Mouse (Mus musculus) forebrain, postnatal 0 days (tissue): ENCODE results near the gene Alas2. TPM values are rescaled to one million over a fixed set of nuclear protein-coding genes. Genes with fewer than 3 reads are reported as not detected.

Source experiments
- ATAC-seq: fragments of 200-750 bp; cut with Nextera tagmentation; 2 replicates; pipeline ENCODE4 v1.8.0; 2017; ENCODE audit warnings: mild to moderate bottlenecking, moderate library complexity
- DNase-seq: peaks from one replicate; pipeline ENCODE4 v3.0.0-alpha.2; 2015
- H3K27ac ChIP-seq: fragments of 300-500 bp; sonication (generic); 2 replicates; pipeline ENCODE4 v1.5.1; 2014; ENCODE audit warnings: low read depth, mild to moderate bottlenecking, antibody characterized with exemption, low read length, moderate library complexity, mixed read lengths
- H3K27me3 ChIP-seq: fragments of 300-500 bp; sonication (generic); 2 replicates; pipeline ENCODE4 v1.6.1; 2014; ENCODE audit warnings: mild to moderate bottlenecking, low read length, mixed read lengths; ENCODE audit not compliant: insufficient read depth
- H3K36me3 ChIP-seq: fragments of 300-500 bp; sonication (generic); 2 replicates; pipeline ENCODE4 v1.6.1; 2014; ENCODE audit warnings: mild to moderate bottlenecking, moderate library complexity; ENCODE audit not compliant: insufficient read depth
- H3K4me1 ChIP-seq: fragments of 300-500 bp; sonication (generic); 2 replicates; pipeline ENCODE4 v1.6.1; 2014; ENCODE audit warnings: antibody characterized with exemption; ENCODE audit not compliant: insufficient read depth
- H3K4me2 ChIP-seq: fragments of 300-500 bp; sonication (generic); 2 replicates; pipeline ENCODE4 v1.6.1; 2014; ENCODE audit warnings: low read depth, mild to moderate bottlenecking, moderate library complexity
- H3K4me3 ChIP-seq: fragments of 300-500 bp; sonication (generic); 2 replicates; pipeline ENCODE4 v1.5.1; 2014; ENCODE audit warnings: low read depth, low read length, mixed read lengths
- H3K9ac ChIP-seq: fragments of 300-500 bp; sonication (generic); 2 replicates; pipeline ENCODE4 v1.6.1; 2014; ENCODE audit warnings: mild to moderate bottlenecking
- H3K9me3 ChIP-seq: fragments of 300-500 bp; sonication (generic); 2 replicates; pipeline ENCODE4 v1.6.1; 2016; ENCODE audit warnings: low read length
- CTCF ChIP-seq: sonication (generic); IDR thresholded peaks from 2 replicates; pipeline ENCODE4 v1.5.1; 2016; ENCODE audit warnings: antibody characterized with exemption, control low read depth, low read depth
- WGBS: fragments of 180-500 bp; shearing (Covaris S2); extraction: QIAGEN DNeasy Blood & Tissue Kit; methylation state at CpG from one replicate; pipeline ENCODE4 v1.1.7; 2014; 5-methylcytosine and 5-hydroxymethylcytosine counted together
- polyA plus RNA-seq: library from polyadenylated mRNA; unstranded; fragments of >200 nt; fragmentation: Nextera tagmentation; extraction: Ambion mirVana; gene quantifications from 2 replicates; pipeline ENCODE4 v1.2.1, GENCODE M21; 2015
- total RNA-seq: library from RNA; depleted of rRNA; stranded (reverse); fragments of >200 nt; gene quantifications from 2 replicates; pipeline ENCODE4 v1.2.3, GENCODE M21; 2014

Alas2 gene
- total and polyA plus RNA-seq, 2 experiments from 2014 or later = 7.7 to 8.9 TPM

DNA sequence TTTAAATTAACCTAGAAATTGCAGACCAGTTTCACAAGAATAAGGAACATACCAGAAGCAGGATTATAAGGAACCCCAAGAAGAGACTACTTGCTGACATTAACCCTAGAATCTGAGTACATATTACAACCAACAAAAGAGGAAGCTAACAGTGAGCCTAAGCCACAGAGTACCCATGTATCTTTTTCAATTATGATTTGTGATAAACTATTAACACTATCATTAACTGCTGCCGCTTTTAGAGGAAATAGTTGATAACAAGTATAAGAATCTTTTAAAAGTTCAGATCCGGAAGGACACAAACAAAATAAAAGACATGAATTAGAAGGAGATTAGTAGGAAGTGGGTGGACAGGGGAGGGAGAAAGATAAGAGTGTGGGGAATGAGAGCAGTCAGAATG lies 7.1 kb upstream of the Alas2 start:
- WGBS = 91% methylated on average over 2 of the region's 2 CpGs
- Histone ChIP-seq H3K9ac (no peak overlapping the region), H3K9me3 (no peaks in the 10 kb centered on the region), H3K27ac (no peak overlapping the region), H3K4me1 (no peaks in the 10 kb centered on the region), H3K4me3 (no peak overlapping the region), H3K4me2 (no peak overlapping the region), H3K36me3 (no peaks in the 10 kb centered on the region), H3K27me3 (no peaks in the 10 kb centered on the region)
- no peak for DNase-seq
- no peak for ATAC-seq
- no peak for TF ChIP-seq CTCF

DNA sequence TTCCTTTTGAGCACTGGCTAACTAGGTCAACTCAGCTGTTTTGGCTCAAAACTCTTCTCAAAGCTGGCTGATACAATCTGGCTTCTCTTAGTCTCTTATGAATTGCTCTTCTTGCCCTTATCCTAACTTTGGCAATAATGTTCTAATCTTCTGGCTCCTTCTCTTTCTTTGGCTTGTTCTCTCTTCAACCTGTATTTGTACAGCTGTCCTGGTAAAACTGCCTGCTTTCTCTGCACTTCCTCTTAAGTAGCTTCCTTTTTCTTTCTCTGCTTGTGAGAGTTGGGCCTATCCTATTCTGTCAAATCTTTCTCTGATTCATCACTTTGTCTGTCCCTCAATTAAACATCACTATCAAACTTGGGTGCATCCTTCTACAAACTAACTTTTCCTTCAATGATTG lies 5.5 kb upstream of the Alas2 start:
- no peak overlapping the region for H3K4me2 ChIP-seq
- ATAC-seq (no peak), DNase-seq (no peak)
- H3K9ac ChIP-seq = no peak overlapping the region
- H3K4me3 ChIP-seq = no peak overlapping the region
- no peaks in the 10 kb centered on the region for H3K9me3 ChIP-seq
- no peaks in the 10 kb centered on the region for H3K27me3 ChIP-seq
- H3K4me1 ChIP-seq = no peaks in the 10 kb centered on the region
- H3K27ac ChIP-seq = no peak overlapping the region
- no peaks in the 10 kb centered on the region for H3K36me3 ChIP-seq
- TF ChIP-seq CTCF = no peak

DNA sequence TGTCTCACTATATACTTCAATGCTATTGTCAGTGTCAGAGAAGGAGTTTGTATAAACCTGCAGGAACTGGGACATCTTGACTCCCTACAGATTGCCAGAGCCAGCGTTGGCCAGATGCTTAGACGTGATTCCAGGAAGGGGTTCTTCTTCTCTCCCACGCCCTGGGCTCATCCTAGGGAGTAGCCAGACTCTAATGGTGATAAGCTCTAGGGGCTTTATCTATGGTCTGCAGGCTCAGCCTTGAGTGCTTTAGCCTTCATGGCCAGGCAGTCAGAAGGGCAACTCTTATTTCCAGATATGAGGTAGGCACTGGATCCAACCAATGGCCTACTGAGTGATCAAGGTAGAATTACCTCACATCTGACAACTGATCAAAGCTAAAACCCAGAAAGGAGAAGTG lies 2.5 kb downstream of the Alas2 start:
- H3K4me2 ChIP-seq = no peak overlapping the region
- no peaks in the 10 kb centered on the region for H3K9me3 ChIP-seq
- no peak for ATAC-seq
- no peak overlapping the region for H3K27ac ChIP-seq
- no peaks in the 10 kb centered on the region for H3K36me3 ChIP-seq
- no peak overlapping the region for H3K9ac ChIP-seq
- no peak overlapping the region for H3K4me3 ChIP-seq
- no peak for TF ChIP-seq CTCF
- DNase-seq = no peak
- no peaks in the 10 kb centered on the region for H3K27me3 ChIP-seq
- no peaks in the 10 kb centered on the region for H3K4me1 ChIP-seq
- WGBS = 84% methylated on average over 3 of the region's 3 CpGs

DNA sequence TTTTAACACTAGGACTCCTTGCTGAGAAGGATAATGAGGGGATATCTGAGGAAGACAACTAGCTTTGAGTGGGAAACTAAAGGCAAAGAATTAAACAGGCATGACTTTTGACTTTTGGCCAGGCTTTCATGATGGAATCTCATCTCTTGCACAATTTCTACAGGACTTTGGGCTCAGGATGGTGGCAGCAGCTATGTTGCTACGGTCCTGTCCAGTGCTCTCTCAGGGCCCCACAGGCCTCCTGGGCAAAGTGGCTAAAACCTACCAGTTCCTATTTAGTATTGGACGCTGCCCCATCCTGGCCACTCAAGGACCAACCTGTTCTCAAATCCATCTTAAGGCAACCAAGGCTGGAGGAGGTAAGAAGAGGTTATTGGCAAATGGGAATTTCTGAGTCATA lies 4.8 kb downstream of the Alas2 start:
- H3K4me3 ChIP-seq = no peak overlapping the region
- no peak overlapping the region for H3K4me2 ChIP-seq
- DNase-seq (no peak), ATAC-seq (no peak)
- 94% methylated on average over 2 of the region's 2 CpGs for WGBS
- H3K4me1 ChIP-seq = no peaks in the 10 kb centered on the region
- H3K27ac ChIP-seq = no peak overlapping the region
- no peaks in the 10 kb centered on the region for H3K36me3 ChIP-seq
- no peaks in the 10 kb centered on the region for H3K9me3 ChIP-seq
- no peak overlapping the region for H3K9ac ChIP-seq
- H3K27me3 ChIP-seq = no peaks in the 10 kb centered on the region
- no peak for TF ChIP-seq CTCF

- ATAC-seq (no peak), DNase-seq (no peak)
- H3K27ac ChIP-seq = no peak overlapping the region
- TF ChIP-seq CTCF = no peak
- no peak overlapping the region for H3K4me2 ChIP-seq
- no peaks in the 10 kb centered on the region for H3K36me3 ChIP-seq
- no peak overlapping the region for H3K9ac ChIP-seq
- no peak overlapping the region for H3K4me3 ChIP-seq
- H3K4me1 ChIP-seq = no peaks in the 10 kb centered on the region
- WGBS = 86% methylated on average over 3 of the region's 3 CpGs
- no peaks in the 10 kb centered on the region for H3K27me3 ChIP-seq
- no peaks in the 10 kb centered on the region for H3K9me3 ChIP-seq
These were observed 6.9 kb downstream of the Alas2 start for GRCm38 (mm10) chrX:150554032-150554431.

GRCm38 (mm10) chrX:150564644-150565357 lies 17.6 kb downstream of the Alas2 start:
- 91% methylated on average over 11 of the region's 12 CpGs for WGBS

DNA sequence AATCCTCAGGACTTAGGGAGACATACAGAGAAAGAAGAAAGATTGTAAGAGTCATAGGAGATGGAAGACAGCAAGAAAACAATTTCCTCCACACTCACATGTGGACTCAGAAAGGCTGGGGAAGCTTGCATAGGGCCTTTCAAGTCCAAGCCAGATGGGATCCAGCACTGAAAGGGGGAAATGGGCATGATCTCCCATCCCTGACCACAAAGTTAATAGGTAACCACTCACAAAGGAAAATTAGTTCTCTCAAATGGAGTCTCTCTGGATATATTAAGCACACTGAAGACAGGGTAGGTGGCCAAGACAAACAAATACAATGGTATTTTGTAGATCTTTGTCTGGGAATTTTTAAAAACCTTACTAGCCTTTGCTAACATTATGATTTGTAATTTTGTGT lies 34.7 kb downstream of the Alas2 start:
- ATAC-seq = no peak
- H3K4me3 ChIP-seq = no peak overlapping the region
- H3K9ac ChIP-seq = no peak overlapping the region
- H3K4me2 ChIP-seq = no peak overlapping the region
- H3K9me3 ChIP-seq = no peaks in the 10 kb centered on the region
- H3K36me3 ChIP-seq = 0 out of 2 replicates have a peak, but pooled peaks cover 6% of the 10 kb centered on the region
- DNase-seq = no peak
- no peaks in the 10 kb centered on the region for H3K27me3 ChIP-seq
- H3K27ac ChIP-seq = no peak overlapping the region
- TF ChIP-seq CTCF = no peak
- no peaks in the 10 kb centered on the region for H3K4me1 ChIP-seq

More at GRCm38 (mm10) chrX:150564644-150565357, 17.6 kb downstream of the Alas2 start:
- Histone ChIP-seq H3K9ac (no peak overlapping the region), H3K27me3 (no peaks in the 10 kb centered on the region), H3K27ac (no peak overlapping the region), H3K4me2 (no peak overlapping the region), H3K36me3 (no peaks in the 10 kb centered on the region), H3K4me1 (no peaks in the 10 kb centered on the region), H3K9me3 (no peaks in the 10 kb centered on the region), H3K4me3 (no peak overlapping the region)
- ATAC-seq (no peak), DNase-seq (no peak)
- no peak for TF ChIP-seq CTCF

- Histone ChIP-seq H3K36me3 (0 out of 2 replicates have a peak, but pooled peaks cover 6% of the 10 kb centered on the region), H3K9me3 (no peaks in the 10 kb centered on the region), H3K4me3 (no peak overlapping the region), H3K27ac (no peak overlapping the region), H3K27me3 (no peaks in the 10 kb centered on the region), H3K4me1 (no peaks in the 10 kb centered on the region), H3K9ac (no peak overlapping the region), H3K4me2 (no peak overlapping the region)
- DNase-seq = no peak
- 90% methylated on average over 8 of the region's 8 CpGs for WGBS
- no peak for ATAC-seq
- TF ChIP-seq CTCF = no peak
These were observed 37.9 kb downstream of the Alas2 start for GRCm38 (mm10) chrX:150585116-150585515.
